Mouse (Mus musculus): ENCODE results near the gene Vil1.

DNA sequence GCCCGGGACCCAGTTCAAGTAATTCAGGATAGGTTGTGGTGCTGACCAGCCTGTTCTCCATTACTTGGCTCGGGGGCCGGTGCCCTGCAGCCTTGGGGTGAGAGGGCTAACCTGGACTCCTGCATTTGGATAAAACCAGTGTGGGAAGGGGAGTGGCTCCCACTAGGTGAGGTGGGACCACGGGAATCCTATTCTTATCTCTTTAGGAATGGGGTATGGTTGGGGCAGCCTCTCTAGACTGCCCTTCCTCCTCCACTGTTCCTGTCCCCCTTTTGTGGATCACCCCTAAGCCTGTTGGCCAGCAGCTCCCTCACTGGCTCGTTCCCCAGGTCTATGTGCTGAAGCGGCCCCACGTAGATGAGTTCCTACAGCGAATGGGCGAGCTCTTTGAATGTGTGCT is 14.9 kb upstream of the Vil1 start:
- TF ChIP-seq CTCF (IDR thresholded peaks at IDR 0.05; ENCODE audit: extremely low read depth, insufficient read depth, insufficient read length, insufficient replicate concordance): no peak
- no peak for TF ChIP-seq POLR2A (IDR thresholded peaks at IDR 0.05; ENCODE audit: low read depth, low read length)
